Mouse (Mus musculus) CH12.LX (cell line): ENCODE measurements around the gene Hnrnpul1.

Experiments used
- CHD2 ChIP-seq: IDR thresholded peaks from 2 replicates; pipeline ENCODE4 v1.6.1; 2011; ENCODE audit warnings: low read length, improper control_type of control experiment
- CTCF ChIP-seq, 2 experiments: IDR thresholded peaks in 1 of 2; conservative IDR thresholded peaks in 1 of 2; 2 replicates each; pipeline ENCODE4 v1.5.1; 2011 to 2012; ENCODE audit warnings: low read depth in 2 of 2, low read length in 2 of 2, improper control_type of control experiment in 1 of 2, inconsistent platforms in 1 of 2, mild to moderate bottlenecking in 1 of 2, moderate library complexity in 1 of 2
- HCFC1 ChIP-seq: IDR thresholded peaks from 2 replicates; pipeline ENCODE4 v1.6.1; 2012; ENCODE audit warnings: low read depth, mild to moderate bottlenecking, inconsistent platforms, low read length, improper control_type of control experiment
- ZKSCAN1 ChIP-seq: IDR thresholded peaks from 2 replicates; pipeline ENCODE4 v1.6.1; 2012; ENCODE audit warnings: low read depth, inconsistent platforms, low read length, improper control_type of control experiment, borderline replicate concordance

DNA sequence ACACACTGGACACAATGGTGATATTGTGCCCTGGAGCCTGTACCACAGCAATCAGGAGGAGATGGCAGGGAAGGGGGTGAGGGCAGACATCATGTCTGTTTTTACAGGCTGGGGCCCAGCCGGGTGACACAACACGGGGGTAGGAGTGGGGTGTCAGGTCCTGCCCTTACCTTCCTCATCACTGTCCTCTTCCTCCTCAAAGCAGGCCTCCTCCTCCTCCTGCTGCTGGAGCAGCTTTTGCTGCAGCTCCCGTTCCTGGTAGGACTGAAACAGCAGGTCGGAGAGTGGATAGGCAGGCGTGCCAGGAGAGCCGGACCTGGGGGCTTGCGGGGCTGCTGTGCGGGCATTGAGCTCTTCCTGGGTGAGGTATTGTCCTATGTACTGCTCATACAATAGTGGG is 40.0 kb downstream of the Hnrnpul1 start:
- no peak for TF ChIP-seq CHD2
- TF ChIP-seq CTCF (conservative IDR thresholded peaks at IDR 0.05 in 1 of 2, IDR thresholded peaks at IDR 0.05 in 1 of 2; ENCODE audit: low read depth in 2 of 2, low read length in 2 of 2), result no peak
- TF ChIP-seq ZKSCAN1, result no peak
- no peak for TF ChIP-seq HCFC1
